Mouse (Mus musculus) thymus, adult 2 months (tissue): ENCODE data around the gene B3glct. TPM values are rescaled to one million over a fixed set of nuclear protein-coding genes. Genes with fewer than 3 reads are reported as not detected.

Source experiments
- DNase-seq: peaks from one replicate; pipeline ENCODE4 v3.0.0; 2021
- H3K27ac ChIP-seq: fragments of 200-500 bp; 2 replicates; pipeline ENCODE4 v1.5.1; 2012; ENCODE audit warnings: low read length, control low read depth; ENCODE audit not compliant: control insufficient read depth, insufficient read depth
- H3K27me3 ChIP-seq: fragments of 200-500 bp; 2 replicates; pipeline ENCODE4 v1.6.1; 2012; ENCODE audit warnings: mild to moderate bottlenecking, low read length, moderate library complexity, mixed read lengths; ENCODE audit not compliant: control insufficient read depth, insufficient read depth
- H3K36me3 ChIP-seq: fragments of 200-500 bp; 2 replicates; pipeline ENCODE4 v1.6.1; 2012; ENCODE audit warnings: mild to moderate bottlenecking, low read length, moderate library complexity; ENCODE audit not compliant: control insufficient read depth, insufficient read depth
- H3K4me1 ChIP-seq: fragments of 200-500 bp; replicated peaks from 2 replicates; pipeline ENCODE4 v1.6.1; 2012; ENCODE audit warnings: low read length; ENCODE audit not compliant: control insufficient read depth, insufficient read depth
- H3K4me3 ChIP-seq: fragments of 200-500 bp; 2 replicates; pipeline ENCODE4 v1.5.1; 2012; ENCODE audit warnings: mild to moderate bottlenecking, low read length, control low read depth, moderate library complexity; ENCODE audit not compliant: control insufficient read depth, insufficient read depth
- CTCF ChIP-seq: fragments of 200-500 bp; IDR thresholded peaks from 2 replicates; pipeline ENCODE4 v1.5.1; 2012; ENCODE audit warnings: mild to moderate bottlenecking, control low read depth, low read length, moderate library complexity, borderline replicate concordance; ENCODE audit not compliant: control insufficient read depth, poor library complexity, insufficient read depth; ENCODE audit errors: extremely low read depth
- POLR2A ChIP-seq: fragments of 200-500 bp; IDR thresholded peaks from 2 replicates; pipeline ENCODE4 v1.6.1; 2012; ENCODE audit warnings: mild to moderate bottlenecking, low read length, control low read depth, moderate library complexity; ENCODE audit not compliant: control insufficient read depth, poor library complexity, insufficient read depth; ENCODE audit errors: extremely low read depth
- WGBS: fragments of 180-500 bp; shearing (Covaris S2); methylation state at CpG from one replicate; pipeline ENCODE4 v1.1.7; 2018; 5-methylcytosine and 5-hydroxymethylcytosine counted together
- polyA plus RNA-seq: library from polyadenylated mRNA; depleted of rRNA; stranded (reverse); fragments of >200 nt; gene quantifications from 2 replicates; pipeline ENCODE4 v1.2.3, GENCODE M21; 2012

B3glct gene
- polyA plus RNA-seq, 1 experiment: 4.1 TPM

- Histone ChIP-seq H3K27me3 (no peaks in the 10 kb centered on the region), H3K4me3 (no peak overlapping the region), H3K4me1 (peaks cover 6% of the 10 kb centered on the region), H3K27ac (no peak overlapping the region), H3K36me3 (no peaks in the 10 kb centered on the region)
- WGBS: 98% methylated on average over 1 of the region's 1 CpGs
- no peak for DNase-seq
- TF ChIP-seq POLR2A (no peak), CTCF (no peak)
Observed at GRCm38 (mm10) chr5:149737210-149737609, 59.2 kb downstream of the B3glct start.

DNA sequence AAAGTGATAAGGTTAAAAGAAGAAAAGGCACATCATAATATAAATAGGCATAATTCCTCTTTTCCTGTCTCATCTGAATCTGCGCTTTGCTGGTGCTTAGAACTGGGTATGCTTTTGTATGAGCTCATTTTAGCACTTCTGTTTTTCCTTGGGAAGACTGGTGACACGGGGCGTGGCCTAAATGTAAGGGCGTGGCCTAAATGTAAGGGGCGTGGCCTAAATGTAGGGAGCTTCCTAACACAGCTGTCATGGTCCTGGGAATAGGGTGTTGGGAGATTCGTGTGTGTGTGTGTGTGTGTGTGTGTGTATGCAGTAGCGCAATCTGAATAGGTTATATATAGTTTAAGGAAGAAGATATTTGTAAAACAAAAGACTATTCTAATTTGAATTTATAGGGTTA is 62.1 kb downstream of the B3glct start:
- TF ChIP-seq POLR2A: no peak
- TF ChIP-seq CTCF: no peak
- Histone ChIP-seq H3K27me3 (no peaks in the 10 kb centered on the region), H3K4me3 (no peak overlapping the region), H3K27ac (no peak overlapping the region), H3K36me3 (no peaks in the 10 kb centered on the region), H3K4me1 (peaks cover 6% of the 10 kb centered on the region)
- no peak for DNase-seq
- WGBS: 96% methylated on average over 7 of the region's 7 CpGs

DNA sequence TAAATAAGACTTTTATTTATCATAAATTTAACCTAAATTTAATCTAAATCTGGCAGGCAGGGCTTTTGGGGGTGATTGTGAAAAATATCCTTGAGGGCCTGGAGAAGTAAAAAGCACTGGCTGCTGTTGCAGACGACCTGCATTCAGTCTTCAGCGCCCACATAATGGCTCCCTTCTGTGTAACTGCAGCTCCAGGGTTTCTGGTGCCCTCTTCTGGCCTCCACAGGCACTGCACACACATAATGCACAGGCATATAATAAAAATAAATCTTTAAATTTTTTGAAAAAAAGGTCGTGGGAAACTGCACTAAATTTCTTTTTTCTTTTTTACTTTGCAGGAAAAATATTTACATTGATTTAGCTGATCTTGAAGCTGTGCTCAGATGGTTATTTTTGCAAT is 62.7 kb downstream of the B3glct start:
- DNase-seq: no peak
- TF ChIP-seq CTCF: no peak
- TF ChIP-seq POLR2A: no peak
- whole genome bisulfite sequencing: 93% methylated on average over 3 of the region's 3 CpGs
- no peak overlapping the region for H3K27ac ChIP-seq
- peaks cover 1% of the 10 kb centered on the region; the same call in 1 of the 2 replicates for H3K4me1 ChIP-seq
- H3K27me3 ChIP-seq: no peaks in the 10 kb centered on the region
- H3K36me3 ChIP-seq: no peaks in the 10 kb centered on the region
- no peak overlapping the region for H3K4me3 ChIP-seq

GRCm38 (mm10) chr5:149742286-149742685 is 64.3 kb downstream of the B3glct start:
- Histone ChIP-seq H3K4me1 (no peaks in the 10 kb centered on the region), H3K4me3 (no peak overlapping the region), H3K27me3 (no peaks in the 10 kb centered on the region), H3K27ac (no peak overlapping the region), H3K36me3 (no peaks in the 10 kb centered on the region)
- WGBS: 96% methylated on average over 9 of the region's 9 CpGs
- DNase-seq: no peak
- TF ChIP-seq CTCF (no peak), POLR2A (no peak)

- peak; percentile 13 for DNase-seq
Observed at GRCm38 (mm10) chr5:149745079-149745478, 67.0 kb downstream of the B3glct start.

GRCm38 (mm10) chr5:149748640-149749580 is 70.9 kb downstream of the B3glct start:
- TF ChIP-seq CTCF: no peak
- TF ChIP-seq POLR2A: no peak
- WGBS: 91% methylated on average over 27 of the region's 27 CpGs

More at GRCm38 (mm10) chr5:149745079-149745478, 67.0 kb downstream of the B3glct start:
- no peaks in the 10 kb centered on the region for H3K4me1 ChIP-seq
- no peaks in the 10 kb centered on the region for H3K27me3 ChIP-seq
- no peak overlapping the region for H3K4me3 ChIP-seq
- H3K27ac ChIP-seq: no peak overlapping the region
- TF ChIP-seq POLR2A (no peak), CTCF (peak; percentile 73; the same call in 1 of the 2 replicates)
- 95% methylated on average over 9 of the region's 9 CpGs for WGBS
- H3K36me3 ChIP-seq: no peaks in the 10 kb centered on the region

DNA sequence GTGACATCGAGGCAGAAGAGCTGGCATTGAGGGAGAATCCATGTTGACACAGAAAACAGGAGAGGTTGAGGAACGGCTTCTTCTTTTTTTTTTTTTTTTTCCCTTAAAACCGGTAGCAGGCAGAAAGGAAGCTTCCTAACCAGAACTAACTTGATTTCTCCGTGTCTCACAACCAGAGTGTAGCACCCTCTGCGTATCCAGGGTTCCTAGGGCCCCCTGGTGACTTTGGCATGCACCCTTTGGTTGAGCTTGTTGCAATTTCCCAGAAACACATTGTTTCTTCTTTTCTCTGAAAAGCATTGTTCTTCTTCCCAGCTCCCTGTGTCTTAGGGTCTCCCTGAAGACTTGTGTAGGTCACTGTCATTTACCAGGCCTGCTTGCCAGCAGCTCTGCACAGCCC is 73.8 kb downstream of the B3glct start:
- no peak for TF ChIP-seq POLR2A
- TF ChIP-seq CTCF: no peak
- 85% methylated on average over 5 of the region's 5 CpGs for WGBS
- no peak overlapping the region for H3K27ac ChIP-seq

More at GRCm38 (mm10) chr5:149748640-149749580, 70.9 kb downstream of the B3glct start:
- H3K4me1 ChIP-seq: no peaks in the 10 kb centered on the region
- H3K4me3 ChIP-seq: no peak overlapping the region
- H3K36me3 ChIP-seq: no peaks in the 10 kb centered on the region
- no peak overlapping the region for H3K27ac ChIP-seq
- DNase-seq: no peak
- H3K27me3 ChIP-seq: no peaks in the 10 kb centered on the region

More for the DNA sequence above, 73.8 kb downstream of the B3glct start:
- no peaks in the 10 kb centered on the region for H3K4me1 ChIP-seq
- H3K4me3 ChIP-seq: no peak overlapping the region
- H3K27me3 ChIP-seq: no peaks in the 10 kb centered on the region
- no peaks in the 10 kb centered on the region for H3K36me3 ChIP-seq
- no peak for DNase-seq
